Mouse (Mus musculus) bone marrow, adult 2 months (tissue): Measurements from ENCODE around the gene Spsb4. TPM values are rescaled to one million over a fixed set of nuclear protein-coding genes. Genes with fewer than 3 reads are reported as not detected.

Experiments
- H3K27ac ChIP-seq: fragments of 200-500 bp; 2 replicates; pipeline ENCODE4 v1.5.1; 2012; ENCODE audit warnings: low read depth, mild to moderate bottlenecking, control low read depth, inconsistent platforms, low read length; ENCODE audit not compliant: control insufficient read depth, poor library complexity, insufficient read depth
- H3K4me1 ChIP-seq: fragments of 200-500 bp; 2 replicates; pipeline ENCODE4 v1.6.1; 2011; ENCODE audit warnings: low read length; ENCODE audit not compliant: control insufficient read depth, insufficient read depth
- H3K4me3 ChIP-seq: fragments of 200-500 bp; replicated peaks from 2 replicates; pipeline ENCODE3; 2011; ENCODE audit warnings: mild to moderate bottlenecking, low read depth, low read length, control low read depth; ENCODE audit not compliant: control insufficient read depth
- CTCF ChIP-seq: fragments of 200-500 bp; IDR thresholded peaks from 2 replicates; pipeline ENCODE4 v1.5.1; 2011; ENCODE audit warnings: low read length, control low read depth; ENCODE audit not compliant: control insufficient read depth, insufficient read depth
- POLR2A ChIP-seq: fragments of 200-500 bp; IDR thresholded peaks from 2 replicates; pipeline ENCODE4 v1.6.1; 2011; ENCODE audit warnings: low read depth, mild to moderate bottlenecking, control low read depth, low read length, borderline replicate concordance; ENCODE audit not compliant: control insufficient read depth
- WGBS: fragments of 180-500 bp; shearing (Covaris S2); methylation state at CpG from one replicate; pipeline ENCODE4 v1.1.7; 2018; 5-methylcytosine and 5-hydroxymethylcytosine counted together
- polyA plus RNA-seq: library from polyadenylated mRNA; stranded (reverse); fragments of >200 nt; gene quantifications from 2 replicates; pipeline ENCODE4 v1.2.4, GENCODE M21; 2011; ENCODE audit warnings: low replicate concordance; ENCODE audit not compliant: missing spikeins, insufficient read depth, insufficient read length

The Spsb4 gene
- polyA plus RNA-seq, result 1.5 TPM in 1 of 2 replicates, not detected in the other

GRCm38 (mm10) chr9:97018677-97019147 is at the start of gene Spsb4:
TSS of gene Spsb4 (minus strand) at chr9:97018843.
- TF ChIP-seq CTCF (no peak), POLR2A (peak; percentile 28; the same call in 1 of the 2 replicates)
- Histone ChIP-seq H3K4me1 (peaks cover 2% of the 10 kb centered on the region; the same call in 1 of the 2 replicates), H3K27ac (peak within 1 kb of the TSS; percentile 6; the same call in 1 of the 2 replicates), H3K4me3 (peak within 1 kb of the TSS; percentile 47)
- under 1% methylated on average over 47 of the region's 47 CpGs for WGBS

- 81% methylated on average over 6 of the region's 6 CpGs for WGBS
These were observed 49.1 kb upstream of the Spsb4 start for GRCm38 (mm10) chr9:97067761-97068160.

GRCm38 (mm10) chr9:97065885-97066284 is 47.2 kb upstream of the Spsb4 start:
- Histone ChIP-seq H3K27ac (no peak overlapping the region), H3K4me1 (no peaks in the 10 kb centered on the region), H3K4me3 (no peak overlapping the region)
- WGBS, result 90% methylated on average over 4 of the region's 4 CpGs
- TF ChIP-seq POLR2A (no peak), CTCF (no peak)

More at GRCm38 (mm10) chr9:97067761-97068160, 49.1 kb upstream of the Spsb4 start:
- Histone ChIP-seq H3K4me3 (no peak overlapping the region), H3K4me1 (no peaks in the 10 kb centered on the region), H3K27ac (no peak overlapping the region)
- TF ChIP-seq POLR2A (no peak), CTCF (no peak)

GRCm38 (mm10) chr9:97065216-97065615 is 46.6 kb upstream of the Spsb4 start:
- Histone ChIP-seq H3K27ac (no peak overlapping the region), H3K4me3 (no peak overlapping the region), H3K4me1 (no peaks in the 10 kb centered on the region)
- no peak for TF ChIP-seq CTCF
- 76% methylated on average over 5 of the region's 5 CpGs for WGBS

- TF ChIP-seq CTCF (no peak), POLR2A (no peak)
- H3K27ac ChIP-seq, result no peak overlapping the region
- WGBS, result 78% methylated on average over 1 of the region's 1 CpGs
- H3K4me1 ChIP-seq, result no peaks in the 10 kb centered on the region
- no peak overlapping the region for H3K4me3 ChIP-seq
These were observed 45.5 kb upstream of the Spsb4 start for GRCm38 (mm10) chr9:97064161-97064560.

- no peak overlapping the region for H3K27ac ChIP-seq
- 79% methylated on average over 9 of the region's 9 CpGs for WGBS
- H3K4me3 ChIP-seq, result no peak overlapping the region
- no peaks in the 10 kb centered on the region for H3K4me1 ChIP-seq
- TF ChIP-seq CTCF (no peak), POLR2A (no peak)
These were observed 43.1 kb upstream of the Spsb4 start for GRCm38 (mm10) chr9:97061696-97062095.

GRCm38 (mm10) chr9:97056541-97057338 is 38.1 kb upstream of the Spsb4 start:
- H3K4me3 ChIP-seq, result no peak overlapping the region
- WGBS, result 54% methylated on average over 18 of the region's 18 CpGs
- no peaks in the 10 kb centered on the region for H3K4me1 ChIP-seq
- H3K27ac ChIP-seq, result no peak overlapping the region
- TF ChIP-seq POLR2A (no peak), CTCF (no peak)

- WGBS, result 66% methylated on average over 14 of the region's 14 CpGs
- Histone ChIP-seq H3K27ac (no peak overlapping the region), H3K4me3 (no peak overlapping the region), H3K4me1 (no peaks in the 10 kb centered on the region)
- no peak for TF ChIP-seq CTCF
- no peak for TF ChIP-seq POLR2A
These were observed 37.3 kb upstream of the Spsb4 start for GRCm38 (mm10) chr9:97055906-97056305.

GRCm38 (mm10) chr9:97051176-97051575 is 32.5 kb upstream of the Spsb4 start:
- H3K4me1 ChIP-seq, result no peaks in the 10 kb centered on the region
- TF ChIP-seq CTCF (no peak), POLR2A (no peak)
- H3K27ac ChIP-seq, result no peak overlapping the region
- no peak overlapping the region for H3K4me3 ChIP-seq
- WGBS, result 84% methylated on average over 8 of the region's 8 CpGs
